Mouse (Mus musculus) stomach, postnatal 0 days (tissue): Measurements from ENCODE around the gene Tmem44.

ENCODE experiments used
- CTCF ChIP-seq: IDR thresholded peaks from 2 replicates; pipeline ENCODE4 v1.5.1; 2016; ENCODE audit warnings: antibody characterized with exemption, low read depth, mild to moderate bottlenecking, moderate library complexity
- EP300 ChIP-seq: optimal IDR thresholded peaks from 2 replicates; pipeline ENCODE3; 2016; ENCODE audit warnings: antibody characterized with exemption

- TF ChIP-seq CTCF (no peak), EP300 (no peak)
Measured at GRCm38 (mm10) chr16:30489662-30490061, 61.0 kb downstream of the Tmem44 start.
